Mouse (Mus musculus) MEL (cell line): Measurements from ENCODE around the gene Btnl2. TPM values are rescaled to one million over a fixed set of nuclear protein-coding genes. Genes with fewer than 3 reads are reported as not detected.

ENCODE experiments used
- DNase-seq: peaks from one replicate; pipeline ENCODE4 v3.0.0; 2011; ENCODE audit warnings: low read depth, low spot score
- H3K27ac ChIP-seq: 2 replicates; pipeline ENCODE4 v1.5.1; 2012; ENCODE audit warnings: low read depth, mild to moderate bottlenecking, control low read depth, low read length, moderate library complexity; ENCODE audit not compliant: control insufficient read depth
- H3K27me3 ChIP-seq, 2 experiments: fragments of 150-350 bp in 1 of 2; sonication (generic) in 1 of 2; 2 replicates each; pipeline ENCODE4 v1.6.1; 2012; ENCODE audit warnings: low read length in 2 of 2, mild to moderate bottlenecking in 2 of 2, improper control_type of control experiment in 1 of 2, moderate library complexity in 1 of 2; ENCODE audit not compliant: insufficient read depth in 2 of 2, control insufficient read depth in 1 of 2
- H3K36me3 ChIP-seq, 2 experiments: 2 replicates each; pipeline ENCODE4 v1.6.1; 2012 to 2014; ENCODE audit warnings: low read length in 2 of 2, improper control_type of control experiment in 1 of 2, inconsistent platforms in 1 of 2, mild to moderate bottlenecking in 1 of 2; ENCODE audit not compliant: insufficient read depth in 2 of 2, control insufficient read depth in 1 of 2
- H3K4me1 ChIP-seq, 2 experiments: fragments of 150-350 bp in 1 of 2; sonication (generic) in 1 of 2; 2 replicates each; pipeline ENCODE4 v1.6.1; 2012; ENCODE audit warnings: low read length in 2 of 2, improper control_type of control experiment in 1 of 2, mild to moderate bottlenecking in 1 of 2; ENCODE audit not compliant: insufficient read depth in 2 of 2, control insufficient read depth in 1 of 2
- H3K4me3 ChIP-seq, 2 experiments: fragments of 150-350 bp in 1 of 2; sonication (generic) in 1 of 2; 2 replicates each; pipeline ENCODE4 v1.5.1; 2012; ENCODE audit warnings: low read depth in 2 of 2, low read length in 2 of 2, mild to moderate bottlenecking in 2 of 2, moderate library complexity in 2 of 2, control low read depth in 1 of 2, improper control_type of control experiment in 1 of 2; ENCODE audit not compliant: control insufficient read depth in 1 of 2, insufficient read depth in 1 of 2
- H3K79me2 ChIP-seq: 2 replicates; pipeline ENCODE4 v1.6.1; 2012; ENCODE audit warnings: mild to moderate bottlenecking, low read length, moderate library complexity; ENCODE audit not compliant: control insufficient read depth, poor library complexity, insufficient read depth
- H3K9ac ChIP-seq: 2 replicates; pipeline ENCODE4 v1.6.1; 2012; ENCODE audit warnings: low read depth, mild to moderate bottlenecking, control low read depth, low read length, moderate library complexity; ENCODE audit not compliant: control insufficient read depth, poor library complexity, severe bottlenecking
- H3K9me3 ChIP-seq: fragments of 150-350 bp; sonication (generic); replicated peaks from 2 replicates; pipeline ENCODE4 v1.6.1; 2012; ENCODE audit warnings: mild to moderate bottlenecking, low read length, improper control_type of control experiment, moderate library complexity; ENCODE audit not compliant: insufficient read depth
- BHLHE40 ChIP-seq: IDR thresholded peaks from 2 replicates; pipeline ENCODE4 v1.6.1; 2012; ENCODE audit warnings: low read depth, mild to moderate bottlenecking, inconsistent platforms, low read length, improper control_type of control experiment, borderline replicate concordance
- CHD1 ChIP-seq: IDR thresholded peaks from 2 replicates; pipeline ENCODE4 v1.6.1; 2012; ENCODE audit warnings: low read depth, mild to moderate bottlenecking, inconsistent platforms, low read length, improper control_type of control experiment
- CHD2 ChIP-seq: IDR thresholded peaks from 2 replicates; pipeline ENCODE4 v1.6.1; 2011; ENCODE audit warnings: low read length, improper control_type of control experiment
- CTCF ChIP-seq, 3 experiments: IDR thresholded peaks in 2 of 3; conservative IDR thresholded peaks in 1 of 3; 2 replicates each; pipeline ENCODE4 v1.5.1; 2011 to 2012; ENCODE audit warnings: low read length in 3 of 3, low read depth in 2 of 3, mild to moderate bottlenecking in 2 of 3, improper control_type of control experiment in 1 of 3, inconsistent platforms in 1 of 3, mixed read lengths in 1 of 3, moderate library complexity in 1 of 3; ENCODE audit not compliant: control insufficient read depth in 1 of 3, insufficient read depth in 1 of 3, poor library complexity in 1 of 3, severe bottlenecking in 1 of 3
- GATA1 ChIP-seq: IDR thresholded peaks from 2 replicates; pipeline ENCODE4 v1.6.1; 2011; ENCODE audit warnings: low read depth, low read length, improper control_type of control experiment
- HCFC1 ChIP-seq: IDR thresholded peaks from 2 replicates; pipeline ENCODE4 v1.6.1; 2012; ENCODE audit warnings: low read depth, mild to moderate bottlenecking, inconsistent platforms, low read length, improper control_type of control experiment, moderate library complexity
- MAFK ChIP-seq: IDR thresholded peaks from 2 replicates; pipeline ENCODE4 v1.6.1; 2011; ENCODE audit warnings: low read depth, mild to moderate bottlenecking, low read length, improper control_type of control experiment, borderline replicate concordance
- MAX ChIP-seq: IDR thresholded peaks from 2 replicates; pipeline ENCODE4 v1.6.1; 2011; ENCODE audit warnings: low read length, improper control_type of control experiment
- MEF2A ChIP-seq: IDR thresholded peaks from 2 replicates; pipeline ENCODE4 v1.6.1; 2014; ENCODE audit warnings: low read depth, mild to moderate bottlenecking, inconsistent platforms, low read length, improper control_type of control experiment; ENCODE audit not compliant: poor library complexity, insufficient replicate concordance, severe bottlenecking; ENCODE audit errors: extremely low read depth
- MXI1 ChIP-seq: IDR thresholded peaks from 2 replicates; pipeline ENCODE4 v1.6.1; 2011; ENCODE audit warnings: mild to moderate bottlenecking, low read depth, low read length, improper control_type of control experiment
- MYC ChIP-seq: IDR thresholded peaks from 2 replicates; pipeline ENCODE4 v1.6.1; 2011; ENCODE audit warnings: low read depth, mild to moderate bottlenecking, low read length, improper control_type of control experiment, moderate library complexity
- NRF1 ChIP-seq: IDR thresholded peaks from 2 replicates; pipeline ENCODE4 v1.6.1; 2014; ENCODE audit warnings: low read depth, mild to moderate bottlenecking, inconsistent platforms, low read length, improper control_type of control experiment, moderate library complexity; ENCODE audit not compliant: poor library complexity, insufficient read depth, severe bottlenecking
- POLR2A ChIP-seq, 2 experiments: IDR thresholded peaks; 2 replicates each; pipeline ENCODE4 v1.6.1; 2011 to 2012; ENCODE audit warnings: low read length in 2 of 2, mild to moderate bottlenecking in 2 of 2, control low read depth in 1 of 2, improper control_type of control experiment in 1 of 2, low read depth in 1 of 2, moderate library complexity in 1 of 2; ENCODE audit not compliant: control insufficient read depth in 1 of 2, insufficient read depth in 1 of 2, poor library complexity in 1 of 2
- RAD21 ChIP-seq: IDR thresholded peaks from 2 replicates; pipeline ENCODE4 v1.6.1; 2011; ENCODE audit warnings: mild to moderate bottlenecking, low read depth, low read length, improper control_type of control experiment
- SMC3 ChIP-seq: IDR thresholded peaks from 2 replicates; pipeline ENCODE4 v1.6.1; 2011; ENCODE audit warnings: low read depth, low read length, improper control_type of control experiment
- USF1 ChIP-seq: IDR thresholded peaks from 2 replicates; pipeline ENCODE4 v1.6.1; 2014; ENCODE audit warnings: low read depth, mild to moderate bottlenecking, inconsistent platforms, low read length, improper control_type of control experiment, moderate library complexity
- ZC3H11A ChIP-seq: IDR thresholded peaks from 2 replicates; pipeline ENCODE4 v1.6.1; 2012; ENCODE audit warnings: low read depth, mild to moderate bottlenecking, inconsistent platforms, low read length, improper control_type of control experiment
- ZKSCAN1 ChIP-seq: IDR thresholded peaks from 2 replicates; pipeline ENCODE4 v1.6.1; 2012; ENCODE audit warnings: low read depth, mild to moderate bottlenecking, inconsistent platforms, low read length, improper control_type of control experiment, moderate library complexity
- ZNF384 ChIP-seq: IDR thresholded peaks from 2 replicates; pipeline ENCODE4 v1.6.1; 2012; ENCODE audit warnings: low read depth, mild to moderate bottlenecking, inconsistent platforms, low read length, improper control_type of control experiment
- polyA plus RNA-seq, 2 experiments: library from polyadenylated mRNA; stranded (reverse) in 1 of 2; unstranded in 1 of 2; fragments of >175 nt in 1 of 2; fragments of >200 nt in 1 of 2; gene quantifications; 2 replicates each; pipeline versions ENCODE4 v1.2.1 to v1.2.4; 2012; ENCODE audit warnings: low replicate concordance in 2 of 2, low read depth in 1 of 2; ENCODE audit not compliant: insufficient read length in 2 of 2, insufficient read depth in 1 of 2, missing spikeins in 1 of 2
- total RNA-seq: library from RNA; depleted of rRNA; stranded (reverse); fragments of 300-350 nt; gene quantifications from 2 replicates; pipeline ENCODE4 v1.2.3, GENCODE M21; 2012

Btnl2 gene
- total and polyA plus RNA-seq, 3 experiments = not detected

- no peaks in the 10 kb centered on the region for H3K27me3 ChIP-seq
- H3K79me2 ChIP-seq = no peaks in the 10 kb centered on the region
- H3K9me3 ChIP-seq = no peaks in the 10 kb centered on the region
- TF ChIP-seq RAD21 (no peak), MXI1 (no peak), NRF1 (no peak), ZKSCAN1 (no peak), BHLHE40 (no peak), CHD2 (no peak), CHD1 (no peak), MEF2A (no peak), CTCF (IDR thresholded peaks at IDR 0.05 in 2 of 3, conservative IDR thresholded peaks at IDR 0.05 in 1 of 3; ENCODE audit: control insufficient read depth in 1 of 3, insufficient read depth in 1 of 3, low read depth in 2 of 3, low read length in 3 of 3, poor library complexity in 1 of 3, severe bottlenecking in 1 of 3) (no peak), POLR2A (IDR thresholded peaks at IDR 0.05; ENCODE audit: control insufficient read depth in 1 of 2, insufficient read depth in 1 of 2, low read depth in 1 of 2, low read length in 2 of 2, poor library complexity in 1 of 2) (no peak), ZC3H11A (no peak), GATA1 (no peak), USF1 (no peak), MAX (no peak)
- no peaks in the 10 kb centered on the region for H3K36me3 ChIP-seq
- H3K27ac ChIP-seq = no peak overlapping the region
- H3K4me1 ChIP-seq = no peaks in the 10 kb centered on the region
- DNase-seq = no peak
- H3K9ac ChIP-seq = no peak overlapping the region
- H3K4me3 ChIP-seq = no peak overlapping the region
Observed at GRCm38 (mm10) chr17:34312185-34312584, 42.4 kb upstream of the Btnl2 start.

- peak; percentile 92 for TF ChIP-seq SMC3
- TF ChIP-seq RAD21 = peak; percentile 67
- TF ChIP-seq HCFC1 = no peak
- no peak for TF ChIP-seq MAX
- 0 out of 2 replicates have a peak, but pooled peaks have one; percentile 12 for TF ChIP-seq ZNF384
- no peak for TF ChIP-seq MAFK
- peak; percentile 64 for TF ChIP-seq ZC3H11A
- peak; percentile 80 to 89 (median 86) for TF ChIP-seq CTCF (IDR thresholded peaks at IDR 0.05 in 2 of 3, conservative IDR thresholded peaks at IDR 0.05 in 1 of 3; ENCODE audit: control insufficient read depth in 1 of 3, insufficient read depth in 1 of 3, low read depth in 2 of 3, low read length in 3 of 3, poor library complexity in 1 of 3, severe bottlenecking in 1 of 3)
- TF ChIP-seq MYC = no peak
- TF ChIP-seq, all 39 proteins: peak for 5
- Histone ChIP-seq H3K27me3 (no peaks in the 10 kb centered on the region; a peak in 1 of 4 replicates), H3K27ac (no peak overlapping the region), H3K79me2 (no peaks in the 10 kb centered on the region), H3K4me3 (no peak overlapping the region), H3K9me3 (no peaks in the 10 kb centered on the region), H3K4me1 (no peaks in the 10 kb centered on the region), H3K9ac (no peak overlapping the region), H3K36me3 (no peaks in the 10 kb centered on the region)
- DNase-seq = peak; percentile 66
Observed at GRCm38 (mm10) chr17:34313393-34313792, 41.2 kb upstream of the Btnl2 start.
